Mouse (Mus musculus): ENCODE results near the gene Gnai2. TPM values are rescaled to one million over a fixed set of nuclear protein-coding genes. Genes with fewer than 3 reads are reported as not detected.
A peak's percentile ranks its signal among the peaks of the same experiment; 100 is the strongest.

The Gnai2 gene
- polyA plus RNA-seq, 1 experiment, result 283 TPM

DNA sequence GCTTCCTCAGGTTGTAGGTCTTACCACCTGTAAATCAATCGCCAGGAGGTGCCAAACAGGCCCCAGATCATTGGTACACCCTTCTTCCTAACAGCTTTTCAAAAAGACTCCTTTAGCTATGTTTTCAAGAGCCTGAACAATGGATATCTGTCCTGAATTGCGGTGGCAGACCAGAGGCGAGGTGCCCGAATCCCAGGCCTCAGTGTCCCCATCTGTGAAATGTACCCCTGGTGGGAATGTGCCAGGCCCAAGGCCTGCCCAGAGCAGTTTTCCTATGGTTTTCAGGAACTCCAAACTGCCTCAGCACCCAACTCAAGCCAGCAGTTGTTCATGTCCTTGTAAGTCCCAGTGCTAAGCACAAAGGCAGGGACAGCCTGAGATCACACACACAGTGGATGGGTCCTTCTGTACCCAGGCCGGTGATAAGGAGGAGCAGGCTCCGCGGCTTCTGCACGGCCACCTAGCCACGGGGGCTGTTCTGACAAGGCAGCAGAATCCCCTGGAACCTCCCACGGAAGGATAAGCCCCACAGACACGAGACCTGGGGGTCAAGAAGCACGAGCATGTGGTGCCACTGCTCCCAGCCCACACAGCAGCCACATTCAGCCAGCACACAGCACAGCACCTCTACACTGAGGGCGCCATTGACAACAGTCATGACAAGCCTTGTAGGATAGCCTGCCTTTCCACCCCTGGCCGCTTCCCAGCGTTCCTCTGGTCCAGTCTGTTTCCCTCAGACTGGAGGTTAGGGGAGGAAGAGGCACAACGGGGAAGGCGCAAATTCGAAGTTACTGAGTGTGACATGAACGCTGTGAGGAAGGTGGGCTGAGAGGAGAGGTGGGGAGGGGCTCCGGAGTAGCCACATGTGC is 7.5 kb downstream of the Gnai2 start:
- no peak for TF ChIP-seq POLR2A (IDR thresholded peaks at IDR 0.05; ENCODE audit: extremely low read depth, insufficient read depth, low read length)
- no peak for TF ChIP-seq CTCF (IDR thresholded peaks at IDR 0.05; ENCODE audit: extremely low read depth, insufficient read depth, low read length)
- Histone ChIP-seq H3K4me3 (ENCODE audit: insufficient read depth, low read length) (no peak overlapping the region), H3K4me1 (ENCODE audit: control insufficient read depth, insufficient read depth, low read length) (peaks cover 12% of the 10 kb centered on the region), H3K27ac (ENCODE audit: insufficient read depth, low read length) (peak overlapping the region; percentile 72)

DNA sequence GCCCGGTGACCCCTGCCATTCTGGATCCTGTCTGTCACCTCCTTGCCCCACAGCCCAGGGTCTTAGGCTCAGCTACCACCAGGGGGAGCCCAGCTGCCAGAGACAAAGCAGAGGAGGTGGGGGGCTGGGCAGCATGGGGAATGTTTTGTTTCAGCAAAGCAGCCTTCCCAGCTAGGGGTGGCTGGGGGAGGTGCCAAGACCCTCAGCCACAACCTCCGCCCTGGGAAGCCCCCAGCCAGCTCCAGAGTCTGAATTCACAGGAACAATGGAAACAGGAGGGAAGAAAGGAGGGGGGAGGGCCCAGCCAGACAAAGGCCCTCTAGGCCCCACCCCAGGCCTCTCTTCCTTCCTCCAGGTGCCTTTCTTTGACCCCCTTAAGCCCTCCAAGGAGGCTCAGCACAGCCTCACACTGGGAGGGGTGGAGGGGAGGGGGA is 8.3 kb downstream of the Gnai2 start:
- Histone ChIP-seq H3K4me1 (ENCODE audit: control insufficient read depth, insufficient read depth, low read length) (peaks cover 9% of the 10 kb centered on the region), H3K4me3 (ENCODE audit: insufficient read depth, low read length) (no peak overlapping the region)

DNA sequence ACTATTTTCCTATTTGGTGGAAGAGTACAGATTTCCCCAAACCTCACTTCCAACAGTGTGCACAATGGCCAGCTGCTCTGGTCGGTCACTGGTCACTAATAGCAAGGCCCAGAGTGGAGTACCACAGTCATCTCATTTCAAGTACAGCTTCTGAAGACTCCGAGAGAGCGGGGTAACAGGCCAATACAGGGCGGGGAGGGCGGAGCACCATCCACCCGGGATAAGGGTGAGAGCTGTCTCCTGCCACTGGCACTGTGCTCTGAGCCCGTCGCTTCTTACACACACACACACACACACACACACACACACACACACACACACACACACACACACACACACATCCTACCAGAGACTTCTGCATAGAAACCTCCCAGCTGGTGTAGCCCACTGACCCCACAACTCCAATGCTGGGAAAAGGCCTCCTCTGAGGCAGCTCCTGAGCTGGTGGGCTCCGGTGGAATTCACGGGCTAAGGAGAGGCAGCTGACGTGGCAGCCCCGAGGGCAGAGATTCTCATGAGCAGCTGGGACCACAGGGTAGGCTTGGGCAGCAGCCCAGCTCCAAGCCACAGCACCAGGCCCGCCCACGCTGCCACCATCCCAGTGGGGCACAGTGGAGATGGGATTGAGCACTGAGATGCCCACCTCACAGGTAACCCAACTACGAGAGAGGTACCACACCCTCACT is 8.9 kb downstream of the Gnai2 start:
- Histone ChIP-seq H3K4me3 (ENCODE audit: insufficient read depth, low read length) (no peak overlapping the region), H3K4me1 (ENCODE audit: control insufficient read depth, insufficient read depth, low read length) (peaks cover 9% of the 10 kb centered on the region)

More for the DNA sequence above, 8.3 kb downstream of the Gnai2 start:
- peak; percentile 83 for TF ChIP-seq CTCF (IDR thresholded peaks at IDR 0.05; ENCODE audit: extremely low read depth, insufficient read depth, low read length)
- no peak for TF ChIP-seq POLR2A (IDR thresholded peaks at IDR 0.05; ENCODE audit: extremely low read depth, insufficient read depth, low read length)
- H3K27ac ChIP-seq (ENCODE audit: insufficient read depth, low read length), result peak overlapping the region; percentile 7; the same call in 1 of the 2 replicates

DNA sequence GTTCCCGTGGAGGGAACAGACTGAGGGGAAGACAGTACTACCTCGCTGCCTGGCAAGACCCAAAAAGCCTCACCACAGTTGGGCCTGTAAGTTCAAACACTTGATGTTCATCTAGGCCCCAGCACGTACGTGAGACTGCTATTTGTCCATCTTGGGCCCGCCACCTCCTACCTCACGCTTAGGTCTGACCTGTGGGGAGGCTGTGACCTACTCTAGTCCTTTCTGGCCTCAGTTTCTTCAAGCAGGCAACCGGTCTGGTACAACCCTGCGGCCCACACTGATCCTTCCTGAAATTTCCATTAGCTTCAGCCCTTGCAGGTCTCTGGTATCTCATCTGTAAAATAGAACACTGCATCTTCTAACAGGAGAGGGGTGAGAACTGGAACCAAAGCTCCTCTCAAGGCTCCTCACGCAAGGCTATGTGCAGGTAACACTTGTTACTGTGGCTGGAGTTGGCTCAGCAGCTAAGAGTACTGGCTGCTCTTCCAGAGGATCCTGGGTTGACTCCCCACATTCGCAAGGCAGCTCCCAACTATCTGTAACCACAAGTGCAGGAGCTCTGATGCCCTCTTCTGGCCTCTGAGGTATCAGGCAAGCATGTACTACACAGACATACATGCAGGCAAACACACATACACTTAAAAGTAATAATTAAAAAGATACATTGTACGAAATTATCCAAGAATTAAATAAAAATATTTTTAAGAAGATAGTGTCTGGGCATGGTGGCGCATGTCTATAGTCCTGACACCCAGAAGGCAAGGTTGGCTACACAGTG is 9.6 kb downstream of the Gnai2 start:
- Histone ChIP-seq H3K4me3 (ENCODE audit: insufficient read depth, low read length) (no peak overlapping the region), H3K27ac (ENCODE audit: insufficient read depth, low read length) (peak overlapping the region; percentile 42; the same call in 1 of the 2 replicates), H3K4me1 (ENCODE audit: control insufficient read depth, insufficient read depth, low read length) (peaks cover 9% of the 10 kb centered on the region)
- TF ChIP-seq POLR2A (IDR thresholded peaks at IDR 0.05; ENCODE audit: extremely low read depth, insufficient read depth, low read length) (no peak), CTCF (IDR thresholded peaks at IDR 0.05; ENCODE audit: extremely low read depth, insufficient read depth, low read length) (0 out of 2 replicates have a peak, but pooled peaks have one; percentile 17)

More for the DNA sequence above, 8.9 kb downstream of the Gnai2 start:
- H3K27ac ChIP-seq (ENCODE audit: insufficient read depth, low read length), result peak overlapping the region; percentile 7; the same call in 1 of the 2 replicates
- TF ChIP-seq CTCF (IDR thresholded peaks at IDR 0.05; ENCODE audit: extremely low read depth, insufficient read depth, low read length), result no peak
- TF ChIP-seq POLR2A (IDR thresholded peaks at IDR 0.05; ENCODE audit: extremely low read depth, insufficient read depth, low read length), result no peak

DNA sequence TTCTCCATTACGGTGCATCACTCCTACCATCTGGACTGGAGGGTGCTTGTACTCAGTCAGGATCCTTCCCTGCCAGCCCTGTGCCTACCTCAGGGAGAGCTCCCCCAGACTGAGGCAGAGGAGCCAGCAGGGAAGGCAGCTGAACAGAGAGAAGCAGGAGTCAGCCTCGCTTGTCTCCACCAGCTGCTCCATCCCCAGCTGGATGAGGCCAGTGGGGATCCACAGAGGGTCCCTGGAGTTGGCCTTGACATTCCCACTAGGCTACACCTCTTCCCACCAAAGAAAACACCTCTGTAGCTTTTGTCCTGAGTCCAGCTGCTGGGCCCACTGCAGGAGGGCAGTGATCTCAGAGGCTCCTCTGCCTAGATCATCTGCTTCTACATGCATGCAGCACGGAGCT is 10.2 kb downstream of the Gnai2 start:
- Histone ChIP-seq H3K4me1 (ENCODE audit: control insufficient read depth, insufficient read depth, low read length) (peaks cover 9% of the 10 kb centered on the region), H3K27ac (ENCODE audit: insufficient read depth, low read length) (peak overlapping the region; percentile 42; the same call in 1 of the 2 replicates)
- TF ChIP-seq CTCF (IDR thresholded peaks at IDR 0.05; ENCODE audit: extremely low read depth, insufficient read depth, low read length) (no peak), POLR2A (IDR thresholded peaks at IDR 0.05; ENCODE audit: extremely low read depth, insufficient read depth, low read length) (no peak)

DNA sequence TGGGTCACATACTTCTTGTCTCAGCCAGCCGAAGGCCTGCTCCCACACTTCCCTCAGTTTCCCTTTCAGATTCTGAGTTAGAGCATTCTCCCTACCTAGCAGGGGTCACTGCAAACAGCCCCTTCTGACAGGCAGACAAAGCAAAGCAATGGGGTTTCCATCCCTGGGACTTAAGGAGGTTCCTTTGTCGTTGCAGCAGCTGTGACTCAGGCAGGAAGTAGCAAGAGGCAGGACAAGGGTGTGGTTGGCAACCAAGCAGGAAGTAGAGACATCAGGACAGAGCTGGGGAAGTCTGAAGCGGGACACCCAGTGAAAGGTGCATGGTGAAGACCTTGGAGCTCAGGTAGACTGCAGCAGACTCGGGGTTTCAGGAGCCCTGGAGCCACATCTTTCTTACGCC is 10.6 kb downstream of the Gnai2 start:
- no peak for TF ChIP-seq CTCF (IDR thresholded peaks at IDR 0.05; ENCODE audit: extremely low read depth, insufficient read depth, low read length)
- no peak for TF ChIP-seq POLR2A (IDR thresholded peaks at IDR 0.05; ENCODE audit: extremely low read depth, insufficient read depth, low read length)
- Histone ChIP-seq H3K27ac (ENCODE audit: insufficient read depth, low read length) (no peak overlapping the region), H3K4me3 (ENCODE audit: insufficient read depth, low read length) (no peak overlapping the region), H3K4me1 (ENCODE audit: control insufficient read depth, insufficient read depth, low read length) (peaks cover 9% of the 10 kb centered on the region)

More for the DNA sequence above, 10.2 kb downstream of the Gnai2 start:
- H3K4me3 ChIP-seq (ENCODE audit: insufficient read depth, low read length), result no peak overlapping the region

DNA sequence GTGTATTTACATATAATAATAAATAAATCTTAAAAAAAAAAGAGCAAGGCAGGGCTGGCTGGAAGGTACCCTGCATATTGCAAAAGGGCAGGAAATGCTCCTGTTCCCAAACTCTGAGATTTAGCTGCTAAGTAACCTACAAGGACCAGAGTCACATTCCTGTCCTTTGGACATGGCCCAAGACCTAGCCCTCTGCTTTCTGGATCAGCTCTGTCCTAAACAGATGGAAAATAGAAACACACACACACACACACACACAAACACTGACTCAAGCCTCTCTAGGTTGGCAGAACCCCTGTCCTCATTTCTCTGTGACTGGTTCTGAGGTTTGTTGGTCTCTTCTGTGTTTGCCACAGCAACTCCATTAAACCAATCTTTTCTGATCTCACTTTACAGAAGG is 14.2 kb downstream of the Gnai2 start:
- no peak overlapping the region for H3K27ac ChIP-seq (ENCODE audit: insufficient read depth, low read length)
- no peak for TF ChIP-seq CTCF (IDR thresholded peaks at IDR 0.05; ENCODE audit: extremely low read depth, insufficient read depth, low read length)
- H3K4me1 ChIP-seq (ENCODE audit: control insufficient read depth, insufficient read depth, low read length), result no peaks in the 10 kb centered on the region
- no peak overlapping the region for H3K4me3 ChIP-seq (ENCODE audit: insufficient read depth, low read length)

DNA sequence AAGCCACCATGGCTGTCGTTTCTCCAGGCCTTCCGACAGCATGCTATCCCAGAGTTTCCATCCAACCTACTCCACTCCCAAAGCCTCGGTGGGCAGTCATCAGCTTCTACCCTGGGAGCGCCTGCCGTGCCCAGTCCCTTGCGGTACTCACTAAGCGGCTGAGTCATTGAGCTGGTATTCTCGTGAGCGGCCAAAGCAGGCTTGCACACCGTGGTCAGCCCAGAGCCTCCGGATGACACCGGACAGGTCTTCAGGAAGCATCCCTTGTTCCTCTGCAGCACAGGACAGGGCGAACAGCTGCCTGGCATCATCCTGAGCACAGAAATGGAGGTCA is 15.7 kb downstream of the Gnai2 start:
- Histone ChIP-seq H3K27ac (ENCODE audit: insufficient read depth, low read length) (no peak overlapping the region), H3K4me1 (ENCODE audit: control insufficient read depth, insufficient read depth, low read length) (no peaks in the 10 kb centered on the region), H3K4me3 (ENCODE audit: insufficient read depth, low read length) (no peak overlapping the region)
- TF ChIP-seq CTCF (IDR thresholded peaks at IDR 0.05; ENCODE audit: extremely low read depth, insufficient read depth, low read length), result no peak
- TF ChIP-seq POLR2A (IDR thresholded peaks at IDR 0.05; ENCODE audit: extremely low read depth, insufficient read depth, low read length), result no peak
